Mouse (Mus musculus) urinary bladder, adult 2 months (tissue): ENCODE measurements around the gene Ermp1. TPM values are rescaled to one million over a fixed set of nuclear protein-coding genes. Genes with fewer than 3 reads are reported as not detected.
A peak's percentile ranks its signal among the peaks of the same experiment; 100 is the strongest.

Experiments
- DNase-seq: peaks from one replicate; pipeline ENCODE4 v3.0.0; 2022; ENCODE audit warnings: low spot score
- polyA plus RNA-seq: library from polyadenylated mRNA; depleted of rRNA; stranded (reverse); fragments of >200 nt; gene quantifications from 2 replicates; pipeline ENCODE4 v1.2.3, GENCODE M21; 2012; rRNA removed

Ermp1 gene
- 175 and 192 TPM in 2 replicates for polyA plus RNA-seq

- peak; percentile 95 for DNase-seq
Measured at GRCm38 (mm10) chr19:29647651-29648549, at the start of gene Ermp1. Gene Ermp1, minus strand, starts transcription at chr19:29648415.

DNA sequence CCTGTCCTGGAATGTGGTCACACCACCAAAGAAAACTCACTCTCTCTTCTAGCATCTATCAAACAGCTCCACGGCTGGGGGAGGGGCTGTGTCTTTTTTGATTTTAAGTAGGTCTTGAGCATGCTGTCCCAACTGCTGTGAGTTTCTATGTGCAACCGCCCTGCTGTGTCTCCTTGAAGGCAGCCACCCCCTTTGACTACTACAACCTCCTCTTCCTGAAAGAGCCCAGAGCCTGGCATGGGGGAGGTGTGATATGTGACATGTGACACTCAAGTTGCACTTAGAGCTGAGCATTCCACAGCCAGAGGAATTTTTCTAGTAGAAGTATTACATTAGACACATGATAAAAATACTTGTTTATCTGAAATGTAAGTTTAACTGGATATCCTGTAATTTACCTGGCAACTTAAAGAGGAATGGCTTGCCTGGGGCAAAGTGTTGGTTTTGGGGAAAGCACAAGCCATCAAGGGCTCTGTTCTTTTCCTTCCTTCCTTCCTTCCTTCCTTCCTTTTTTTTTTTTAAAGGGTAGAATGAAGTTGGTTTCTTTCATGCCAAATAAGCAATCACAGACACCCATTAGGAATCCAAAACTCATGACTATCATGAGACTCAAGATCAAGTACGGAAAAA, 49.1 kb upstream of the Ermp1 start, which contains the start of gene Mlana:
Gene Mlana (plus strand): TSS at position 580 of the 630 bp plus-strand sequence.
- no peak for DNase-seq

GRCm38 (mm10) chr19:29696840-29697239, 48.6 kb upstream of the Ermp1 start:
- no peak for DNase-seq

- DNase-seq = no peak
Measured at GRCm38 (mm10) chr19:29696309-29696708, 48.1 kb upstream of the Ermp1 start.

DNA sequence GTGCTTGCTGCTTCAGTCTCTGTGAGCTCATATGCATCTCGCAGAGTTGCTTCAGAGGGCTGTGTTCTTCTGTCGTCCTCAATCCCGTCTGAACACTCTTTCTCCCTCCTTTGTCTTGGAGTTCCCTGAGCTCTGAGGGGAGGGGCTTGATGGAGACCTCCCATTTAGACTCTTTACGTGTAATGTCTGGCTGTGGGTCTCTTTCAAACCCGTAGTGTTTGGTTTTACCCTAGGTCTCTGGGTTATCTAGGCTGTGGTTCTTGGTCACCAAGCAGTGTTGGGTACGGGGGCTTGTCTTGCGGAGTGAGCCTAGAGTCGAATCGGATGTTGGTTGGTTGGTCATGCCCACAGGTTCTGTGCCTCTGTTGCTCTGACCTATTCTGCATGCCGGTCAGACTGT, 46.9 kb upstream of the Ermp1 start:
- no peak for DNase-seq

- peak; percentile 44 for DNase-seq
Measured at GRCm38 (mm10) chr19:29683844-29684540, 35.8 kb upstream of the Ermp1 start.

GRCm38 (mm10) chr19:29680182-29681152, 32.3 kb upstream of the Ermp1 start:
- no peak for DNase-seq

GRCm38 (mm10) chr19:29678181-29678778, 30.1 kb upstream of the Ermp1 start:
- no peak for DNase-seq

GRCm38 (mm10) chr19:29676479-29677193, 28.4 kb upstream of the Ermp1 start:
- no peak for DNase-seq

GRCm38 (mm10) chr19:29675562-29676078, 27.4 kb upstream of the Ermp1 start:
- no peak for DNase-seq

DNA sequence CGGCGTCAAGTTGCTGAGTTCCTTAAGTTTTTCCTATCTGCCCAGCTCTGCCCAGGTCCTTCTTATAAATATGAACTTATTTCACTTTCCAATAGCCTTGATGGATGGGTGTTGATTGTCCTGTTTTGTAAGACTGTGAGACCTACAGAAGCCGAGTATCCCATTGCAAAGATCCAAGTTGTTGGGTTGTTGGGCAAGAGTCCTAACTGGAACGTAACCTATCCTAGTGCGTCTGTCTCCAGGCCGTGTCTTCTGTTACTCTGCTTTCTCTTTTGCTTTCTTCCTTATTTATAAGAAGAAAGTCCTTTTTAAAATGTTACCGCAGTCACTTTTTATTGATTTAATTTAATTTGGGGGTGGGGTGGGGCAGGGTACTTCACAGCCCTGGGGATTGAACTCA, 26.7 kb upstream of the Ermp1 start:
- DNase-seq = no peak

DNA sequence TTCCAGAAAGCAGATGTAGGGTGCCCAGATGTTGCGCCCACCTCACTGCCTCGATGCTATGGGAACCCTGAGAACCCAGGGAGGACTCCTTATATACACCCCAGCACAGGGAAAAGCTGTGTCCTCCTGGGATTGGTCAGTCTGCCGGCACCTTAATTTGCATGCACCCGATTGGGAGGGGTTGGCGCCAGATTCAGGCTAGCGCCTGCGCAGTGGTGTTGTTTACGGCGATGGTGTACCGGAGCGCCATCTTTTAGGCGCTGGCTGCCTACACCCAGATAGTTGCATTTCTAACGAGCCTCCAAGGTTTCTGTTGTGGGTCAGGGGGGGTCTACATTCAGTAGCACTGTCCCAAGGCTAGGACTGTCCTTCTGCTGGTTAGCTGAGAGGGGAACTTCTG, 24.4 kb upstream of the Ermp1 start:
- DNase-seq = no peak

GRCm38 (mm10) chr19:29671160-29671559, 22.9 kb upstream of the Ermp1 start:
- DNase-seq = no peak

GRCm38 (mm10) chr19:29670247-29670646, 22.0 kb upstream of the Ermp1 start:
- no peak for DNase-seq

DNA sequence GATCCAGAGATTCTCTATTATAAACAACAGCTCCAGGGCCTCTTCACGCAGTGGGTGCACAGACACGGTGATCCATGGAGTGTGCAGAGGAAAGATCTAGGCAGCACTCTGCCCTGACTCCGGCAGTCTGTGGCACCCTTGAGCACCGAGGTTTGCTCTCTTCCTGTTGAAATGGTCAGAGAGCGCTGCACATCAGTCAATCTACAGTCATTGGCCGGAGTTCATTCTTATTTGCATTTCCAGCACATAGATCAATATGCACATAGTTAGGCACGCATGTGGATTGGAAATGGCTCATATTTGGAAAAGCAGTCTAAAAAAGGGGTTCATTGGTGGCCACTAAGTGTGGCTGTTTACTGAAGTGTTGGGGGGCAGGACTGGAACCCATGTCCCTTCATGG, 19.9 kb upstream of the Ermp1 start:
- DNase-seq = no peak

DNA sequence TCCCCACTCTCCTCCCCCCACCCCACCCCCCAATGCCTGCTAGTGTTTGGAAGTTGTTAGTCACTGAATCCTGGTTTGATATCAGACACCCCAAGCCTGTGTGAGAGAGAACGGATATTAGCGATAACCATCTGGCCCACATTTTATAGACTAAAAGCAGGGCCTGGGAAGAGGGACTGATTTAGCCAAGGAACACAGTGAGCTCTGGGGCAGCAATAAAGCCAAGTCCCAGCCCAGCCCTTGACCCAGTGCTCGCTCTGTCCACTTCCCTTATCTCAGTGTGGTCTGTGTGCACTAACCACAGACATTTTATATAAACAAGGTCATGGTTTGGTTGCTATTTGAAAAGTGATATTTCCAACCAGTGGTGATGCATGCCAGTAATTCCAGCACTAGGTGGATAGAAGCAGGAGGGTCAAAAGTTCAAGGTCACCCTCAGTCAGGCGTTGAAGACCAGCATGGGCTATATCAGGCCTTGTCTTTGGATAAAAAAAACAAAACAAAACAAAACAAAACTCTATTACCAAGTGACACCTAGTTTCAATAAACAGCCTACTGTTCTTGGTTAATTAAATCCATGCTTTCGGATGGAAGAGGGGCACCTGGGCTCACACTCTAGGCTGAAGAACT, 18.9 kb upstream of the Ermp1 start:
- DNase-seq = no peak

DNA sequence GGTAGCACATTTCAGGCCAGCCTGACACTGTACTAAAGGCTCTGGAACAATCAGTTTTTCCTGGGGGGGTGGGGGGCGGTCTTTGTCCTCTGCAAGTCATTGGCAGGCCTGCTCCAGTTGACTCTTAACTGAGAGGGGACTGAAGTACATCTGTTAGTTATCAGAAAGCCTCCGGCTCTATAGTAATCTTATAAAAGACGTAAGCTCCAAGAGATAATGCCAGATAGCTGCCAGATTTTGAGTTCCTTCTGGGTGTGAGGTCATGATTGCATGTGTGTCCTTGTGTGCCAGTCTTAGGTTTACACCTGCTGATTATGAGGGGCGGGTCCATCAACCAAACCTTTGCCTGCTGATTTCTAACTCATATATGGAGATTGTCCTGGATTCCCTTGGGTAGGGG, 17.9 kb upstream of the Ermp1 start:
- no peak for DNase-seq

DNA sequence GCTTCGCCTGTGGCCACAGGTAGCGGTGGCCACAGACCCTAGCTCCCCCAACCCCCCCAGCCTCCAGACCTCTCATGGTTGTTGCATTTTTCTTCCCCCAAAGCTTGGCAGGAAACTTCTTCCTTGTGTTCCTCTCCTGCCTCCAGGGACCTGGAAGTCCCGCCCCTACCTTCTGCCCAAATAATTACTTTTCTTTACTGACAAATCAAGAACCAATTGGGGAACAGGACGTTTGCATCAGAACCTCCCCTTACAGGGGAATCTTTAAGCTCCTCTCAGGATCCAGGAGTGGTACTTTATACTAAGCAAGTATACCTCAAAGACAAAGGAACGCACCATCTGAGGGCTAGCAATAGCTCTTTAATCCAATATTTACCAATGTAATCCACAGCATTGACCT, 16.7 kb upstream of the Ermp1 start:
- DNase-seq = no peak

- DNase-seq = no peak
Measured at GRCm38 (mm10) chr19:29663780-29664179, 15.6 kb upstream of the Ermp1 start.
